Mouse (Mus musculus) Muller cell, postnatal 12 days (primary cell): ENCODE results near the gene Gas2l1.

Experiments
- DNase-seq: peaks from one replicate; pipeline ENCODE4 v3.0.0-alpha.2; 2015; ENCODE audit errors: inconsistent ontology term

The Gas2l1 gene

DNA sequence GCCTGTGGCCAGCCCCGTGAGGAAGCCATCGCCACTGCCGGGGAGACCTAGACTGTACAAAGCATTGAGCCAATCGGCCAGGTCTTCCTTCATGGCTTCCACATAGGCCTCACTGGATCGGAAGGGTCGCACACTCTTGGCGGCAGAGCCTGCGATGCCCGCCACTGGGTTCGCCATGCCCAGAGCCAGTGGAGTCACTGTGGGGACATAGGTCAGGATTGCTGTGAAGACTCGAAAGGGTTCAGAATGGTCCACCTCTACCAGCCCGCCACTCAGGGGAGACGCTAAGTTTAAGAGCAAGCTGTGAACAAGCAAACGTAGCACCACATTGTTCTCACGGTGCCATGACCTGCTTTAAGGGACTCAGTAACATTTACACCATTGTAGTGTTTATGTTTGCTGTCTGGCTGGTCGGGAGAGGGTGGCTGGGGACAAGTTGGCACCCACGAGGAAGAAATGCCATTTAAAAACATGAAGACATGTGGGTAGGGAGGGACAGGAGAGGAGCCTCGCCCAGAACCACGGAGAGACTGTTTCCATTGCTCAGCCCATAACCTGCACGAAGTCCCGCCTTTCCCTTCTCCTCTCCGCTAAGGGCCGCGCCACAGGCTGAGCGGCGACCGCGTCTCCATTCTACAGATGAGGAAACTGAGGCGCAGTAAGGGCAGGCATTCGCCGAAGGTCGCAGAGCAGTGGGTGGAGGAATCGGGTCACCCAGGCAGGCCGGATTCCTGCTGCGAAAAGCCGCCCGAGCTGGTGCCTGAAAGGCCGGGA is 658 bp downstream of the Gas2l1 start:
- DNase-seq: peak; percentile 48

DNA sequence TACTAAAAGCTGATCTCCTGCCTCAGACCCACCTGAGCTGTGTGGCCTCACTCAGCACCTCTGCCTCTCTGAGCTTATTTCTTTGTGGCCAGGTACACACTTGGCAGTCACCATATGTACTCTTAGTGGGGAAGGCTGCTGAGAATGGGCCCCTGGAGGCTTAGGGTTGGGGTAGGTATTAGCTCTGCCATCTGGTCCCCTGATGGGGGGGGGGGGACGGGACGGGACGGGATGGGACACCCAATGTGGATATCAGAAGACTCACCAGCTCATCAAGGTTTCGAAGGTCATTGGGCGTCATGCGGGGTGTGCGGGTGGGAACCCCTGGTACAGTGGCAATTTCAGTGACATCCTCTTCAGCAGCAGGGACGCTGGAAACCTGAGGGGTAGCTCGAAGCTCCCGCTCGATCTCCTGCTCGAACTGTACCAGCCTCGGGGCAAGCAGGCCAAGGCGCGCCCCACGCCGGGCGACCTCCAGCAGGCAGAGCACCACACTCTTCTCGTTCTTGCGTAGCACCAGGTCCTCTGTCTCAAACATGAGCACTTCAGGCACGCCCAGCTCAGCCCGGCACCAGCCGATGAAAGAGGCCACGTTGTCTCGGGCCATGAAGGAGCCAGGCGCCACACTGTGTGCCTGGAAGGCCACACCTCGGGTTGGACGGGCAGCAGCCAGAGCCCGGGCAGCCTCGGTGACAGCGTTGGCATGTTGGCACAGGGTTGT is 1.4 kb downstream of the Gas2l1 start:
- DNase-seq: no peak

DNA sequence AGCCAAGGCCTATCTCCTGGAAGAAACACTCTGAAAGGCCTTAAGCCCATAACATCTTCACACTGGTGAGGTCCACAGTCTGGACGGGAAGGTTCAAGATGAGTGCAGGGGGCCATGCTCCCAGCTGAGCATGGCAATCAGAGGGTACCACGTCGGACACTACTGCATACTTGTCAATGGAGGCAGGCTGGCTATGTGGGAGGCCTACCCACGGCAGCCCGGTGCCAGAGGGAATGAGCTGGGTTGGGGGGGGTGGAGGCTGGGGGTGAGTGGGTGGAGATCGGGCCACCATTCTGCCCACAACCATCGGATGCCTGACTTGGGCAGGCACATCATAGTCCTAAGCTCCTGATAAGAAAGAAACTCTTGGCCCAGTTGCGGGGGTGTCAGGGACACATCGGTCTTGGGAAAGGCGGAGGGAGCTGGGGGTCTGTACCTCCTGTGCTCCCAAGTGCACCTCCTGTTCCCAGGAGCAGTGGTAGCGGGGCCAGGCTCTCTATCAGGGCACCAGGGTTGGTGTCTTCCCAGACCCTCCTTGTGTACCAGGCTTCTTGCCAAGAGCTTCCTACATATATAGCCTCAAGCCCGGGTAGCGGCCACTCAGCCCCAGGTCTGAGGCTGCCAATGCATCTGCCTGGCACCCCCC is 2.1 kb downstream of the Gas2l1 start:
- no peak for DNase-seq

DNA sequence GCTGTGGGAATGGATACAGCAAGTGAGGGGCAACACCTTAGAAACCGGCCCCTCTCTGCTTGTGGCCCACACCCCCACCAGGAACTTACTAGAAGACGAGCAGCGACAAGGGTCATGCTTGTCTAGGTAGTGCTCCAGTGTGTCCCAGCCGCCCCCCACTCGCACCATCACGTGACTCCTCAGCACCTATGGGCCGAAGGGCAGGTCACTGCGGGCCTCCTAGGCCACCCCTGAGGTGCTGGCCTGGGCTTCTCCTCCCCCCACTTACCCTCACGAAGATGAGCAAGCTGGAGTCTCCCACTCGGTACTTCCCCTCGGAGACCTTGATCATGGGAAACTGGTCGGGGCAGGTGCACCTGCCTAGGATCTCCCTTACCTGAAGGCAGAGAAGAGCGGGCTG is 2.8 kb downstream of the Gas2l1 start:
- DNase-seq: no peak

DNA sequence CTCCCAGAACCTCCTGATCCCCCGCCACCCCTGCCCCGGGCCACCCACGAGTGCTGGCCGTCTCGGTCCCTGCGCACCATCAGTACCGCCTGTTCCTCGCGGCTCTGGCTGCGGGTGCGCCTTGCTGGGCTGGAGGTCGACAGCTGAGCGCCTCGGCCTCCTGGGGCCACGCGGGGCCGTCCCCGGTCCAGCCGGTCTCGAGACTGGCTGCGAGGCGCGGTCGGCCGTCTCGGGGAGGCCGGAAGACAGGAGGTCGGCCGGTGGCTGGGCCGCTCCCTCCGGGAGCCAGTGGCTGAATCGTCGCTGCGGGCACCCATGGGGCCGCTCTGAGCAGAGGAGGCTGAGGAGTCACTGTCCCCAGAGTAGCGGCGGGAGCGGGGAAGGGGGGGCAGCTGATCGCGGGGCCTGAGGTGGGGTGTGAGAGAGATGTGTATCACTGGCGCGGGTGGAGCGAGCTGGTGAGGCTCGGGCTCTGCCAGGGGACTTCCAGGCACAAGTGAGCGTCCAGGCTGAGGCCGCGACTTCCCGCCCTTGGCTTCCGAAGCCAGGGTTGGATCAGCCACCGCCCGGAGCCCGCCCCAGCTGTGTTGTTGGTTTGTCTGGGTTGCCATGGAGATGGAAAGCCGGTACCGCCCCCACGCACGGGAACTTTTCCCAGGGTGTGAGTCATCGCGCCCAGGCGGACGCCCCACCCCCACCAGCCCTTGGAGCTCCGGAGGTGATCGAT is 3.6 kb downstream of the Gas2l1 start:
- peak; percentile 98 for DNase-seq

DNA sequence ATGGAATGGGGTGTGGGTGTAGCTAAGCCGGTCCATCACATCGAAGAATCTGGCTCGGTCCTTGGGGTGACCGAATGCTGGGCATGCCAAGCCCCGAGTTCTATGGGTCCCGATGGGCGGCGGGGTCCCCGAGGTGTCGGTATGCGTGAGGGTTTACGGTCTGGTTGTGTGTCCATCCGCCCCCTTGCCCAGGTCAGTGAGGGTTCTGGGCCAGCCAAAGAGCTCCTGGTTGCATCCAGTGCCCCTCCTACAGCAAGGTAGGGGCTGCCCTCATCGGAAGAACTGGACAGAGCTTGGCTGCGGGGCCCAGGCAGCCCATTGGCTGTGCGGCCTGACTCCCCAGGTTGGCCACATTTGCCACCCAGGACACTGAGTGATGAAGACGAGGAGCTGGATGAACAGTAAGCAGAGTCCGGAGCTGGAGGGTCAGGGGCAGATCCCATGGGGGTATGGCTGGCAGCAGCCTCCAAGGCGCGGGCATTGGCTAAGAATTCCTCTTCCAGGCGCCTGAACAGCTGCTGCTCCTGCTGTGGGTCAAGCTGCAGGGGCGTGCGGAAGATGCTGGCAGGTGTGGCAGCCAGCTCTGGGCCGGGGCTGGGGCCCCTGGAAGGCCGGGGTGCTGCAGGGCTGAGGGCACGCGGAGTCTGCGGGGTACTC is 4.2 kb downstream of the Gas2l1 start:
- DNase-seq: no peak

DNA sequence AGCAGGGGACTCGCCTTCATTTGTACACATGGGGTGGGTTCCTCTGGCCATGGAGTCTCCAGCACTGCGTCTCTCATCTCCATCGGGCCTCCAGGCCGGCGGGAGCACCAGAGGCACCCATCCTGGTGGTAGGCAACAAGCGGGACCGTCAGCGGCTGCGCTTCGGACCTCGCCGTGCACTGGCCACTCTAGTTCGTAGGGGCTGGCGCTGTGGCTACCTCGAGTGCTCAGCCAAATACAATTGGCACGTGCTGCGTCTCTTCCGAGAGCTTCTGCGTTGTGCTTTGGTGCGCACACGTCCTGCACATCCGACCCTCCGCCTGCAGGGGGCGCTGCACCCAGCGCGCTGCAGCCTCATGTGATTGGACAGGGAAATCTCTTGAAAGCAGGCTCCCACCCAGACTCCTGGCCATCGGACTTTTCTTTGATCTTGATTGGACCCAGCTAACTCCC is 5.4 kb downstream of the Gas2l1 start:
- DNase-seq: no peak

DNA sequence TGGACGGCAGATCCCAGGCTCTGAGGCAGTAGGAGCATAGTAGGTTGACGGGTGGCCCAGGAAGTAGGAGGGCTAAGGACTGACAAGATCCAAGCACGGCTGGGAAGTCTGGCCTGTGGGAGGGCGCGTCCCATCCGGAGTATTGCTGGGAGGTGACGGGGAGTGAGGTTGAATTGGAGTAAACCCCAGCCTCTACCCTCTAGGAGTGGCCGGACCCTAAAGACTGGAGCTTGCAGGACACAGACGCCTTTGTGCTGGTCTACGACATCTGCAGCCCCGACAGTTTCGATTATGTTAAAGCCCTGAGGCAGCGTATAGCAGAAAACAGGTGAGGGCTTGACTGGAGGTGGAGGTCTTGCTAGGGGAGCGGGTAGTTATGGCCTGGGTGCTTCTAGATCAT is 5.9 kb downstream of the Gas2l1 start:
- no peak for DNase-seq

DNA sequence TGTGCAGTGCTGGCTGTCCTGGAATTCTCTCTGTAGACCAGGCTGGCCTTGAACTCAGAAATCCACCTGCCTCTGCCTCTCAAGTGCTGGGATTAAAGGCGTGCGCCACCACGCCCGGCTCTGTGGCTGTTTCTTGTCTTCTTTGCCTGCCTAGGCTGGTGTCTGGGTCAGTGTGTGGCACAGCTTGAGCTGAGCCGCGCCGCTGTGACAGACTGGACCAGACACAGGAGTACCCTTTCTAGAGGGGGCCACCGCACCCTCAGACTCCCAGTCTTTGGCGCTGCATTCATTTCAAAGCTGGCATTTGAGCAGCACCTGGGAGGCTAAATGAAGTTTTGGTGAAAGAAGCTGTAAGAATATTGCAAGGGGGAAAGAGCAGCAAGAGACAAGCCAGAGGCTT is 6.3 kb downstream of the Gas2l1 start:
- DNase-seq: no peak

DNA sequence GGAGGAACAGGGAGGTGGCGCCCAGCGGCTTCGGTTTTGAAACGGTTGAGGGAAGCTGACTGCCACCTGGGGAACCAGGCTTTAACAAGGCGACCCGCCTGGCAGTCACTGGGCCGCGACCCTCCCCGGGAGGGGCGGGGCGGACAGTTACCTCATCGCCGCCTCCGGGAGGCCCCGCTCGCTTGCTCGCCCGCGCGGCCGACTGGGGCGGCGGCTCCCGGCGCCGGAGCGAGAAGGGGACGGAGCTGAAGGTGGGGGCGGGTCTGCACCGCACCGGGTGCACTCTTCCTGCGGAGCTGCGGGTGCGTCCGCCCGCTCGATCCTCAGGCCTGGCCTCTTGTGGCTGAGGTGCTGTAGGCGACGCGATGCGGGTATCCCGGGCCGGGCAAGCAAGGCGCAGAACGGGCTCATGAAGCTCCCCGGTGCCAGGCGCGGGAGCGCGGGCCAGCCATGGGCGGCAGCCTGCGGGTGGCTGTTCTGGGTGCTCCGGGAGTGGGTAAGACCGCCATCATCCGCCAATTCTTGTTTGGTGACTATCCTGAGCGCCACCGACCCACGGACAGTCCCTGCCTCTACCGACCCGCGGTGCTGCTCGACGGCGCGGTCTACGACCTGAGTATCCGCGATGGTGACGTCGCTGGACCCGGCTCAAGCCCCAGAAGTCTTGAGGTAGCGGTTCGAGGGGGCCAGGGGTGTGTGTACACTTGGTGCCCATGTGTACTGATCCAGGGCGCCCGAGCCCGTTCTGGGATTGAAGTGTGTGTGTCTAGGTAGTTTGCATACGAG is 7.1 kb downstream of the Gas2l1 start, which contains the start of gene Rasl10a:
TSS of gene Rasl10a (plus strand) at position 273 of the 786 bp plus-strand sequence.
- DNase-seq: peak; percentile 60

DNA sequence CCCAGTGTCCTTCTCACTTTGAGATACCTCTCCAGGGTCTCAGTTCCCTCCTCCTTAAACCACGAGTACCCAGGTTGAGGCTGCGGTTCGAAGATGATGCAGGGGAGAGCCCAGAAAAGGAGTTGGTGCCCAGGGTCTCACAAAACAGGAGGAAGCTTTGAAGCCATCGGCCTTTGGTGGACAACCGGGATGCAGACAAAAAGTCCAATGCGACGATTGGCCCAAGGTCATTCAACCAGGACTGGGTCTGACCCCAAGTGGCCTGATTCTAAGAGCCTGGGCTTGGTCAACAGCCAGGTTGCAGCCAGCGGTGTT is 7.6 kb downstream of the Gas2l1 start:
- no peak for DNase-seq

DNA sequence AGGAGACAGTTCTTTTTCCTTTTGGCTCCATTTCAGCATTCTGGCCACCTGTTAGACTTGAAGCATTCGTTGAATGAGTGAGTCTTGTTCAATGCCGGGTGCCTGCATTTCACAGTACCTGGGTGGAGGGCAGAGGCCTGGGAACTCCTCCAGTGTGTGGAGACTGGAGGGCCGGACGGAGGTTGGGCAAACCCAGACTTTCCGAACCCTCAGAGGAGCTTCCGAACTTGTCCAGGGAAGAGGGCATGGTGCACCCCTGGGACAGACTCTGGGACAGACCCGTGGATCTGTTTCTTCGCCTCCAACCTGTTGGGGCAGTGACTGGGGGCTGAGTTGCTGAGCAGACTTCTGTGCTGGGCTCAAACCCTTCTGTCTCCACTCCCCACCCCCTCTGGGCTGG is 8.1 kb downstream of the Gas2l1 start:
- DNase-seq: no peak

DNA sequence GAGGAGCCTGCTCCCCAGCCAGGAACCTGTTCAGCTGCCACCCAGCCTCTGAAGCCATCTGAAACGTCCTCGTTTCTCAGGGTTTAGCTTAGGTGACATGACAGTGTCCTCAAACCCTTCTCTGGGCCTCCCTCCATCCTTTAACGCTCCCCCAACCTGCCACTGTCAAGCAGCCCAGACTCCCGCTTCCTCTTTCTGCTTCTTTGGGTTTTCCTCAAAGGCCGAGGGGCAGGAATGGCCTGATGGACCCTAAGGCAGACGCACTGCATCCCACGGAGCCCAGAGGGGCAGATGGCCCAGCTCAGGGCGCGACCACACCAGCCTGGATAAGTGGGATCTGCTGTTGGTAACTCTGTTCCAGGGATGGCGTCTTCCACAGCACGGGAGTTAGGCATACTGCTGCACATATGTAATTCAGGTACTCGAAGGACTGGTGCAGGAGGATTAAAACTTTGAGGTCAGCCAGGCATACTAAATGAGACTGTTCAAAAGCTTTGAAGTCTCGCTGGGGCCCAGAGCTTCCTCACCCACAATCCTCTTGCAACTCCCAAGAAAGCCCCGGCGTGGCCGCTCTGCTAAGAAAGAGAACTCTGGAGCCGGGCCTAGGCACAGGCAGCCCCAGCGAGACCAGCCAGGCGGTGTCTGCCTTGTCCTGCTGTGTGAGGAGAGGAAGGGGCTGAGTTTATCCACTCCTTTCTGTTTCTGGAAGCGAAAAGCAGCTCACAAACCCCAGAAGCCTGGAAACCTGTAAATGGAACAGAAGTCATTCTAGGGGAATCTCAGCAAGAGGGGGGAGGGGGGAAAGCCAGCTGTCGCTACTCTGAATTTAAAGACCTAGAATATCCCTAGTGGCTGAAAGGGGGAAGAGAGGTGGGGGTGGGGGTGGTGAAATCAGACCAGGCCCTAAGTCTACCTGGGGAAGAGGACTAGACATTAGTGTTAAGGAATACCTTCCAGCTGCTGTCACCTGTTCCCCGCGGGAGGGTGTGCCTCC is 8.9 kb downstream of the Gas2l1 start:
- no peak for DNase-seq

DNA sequence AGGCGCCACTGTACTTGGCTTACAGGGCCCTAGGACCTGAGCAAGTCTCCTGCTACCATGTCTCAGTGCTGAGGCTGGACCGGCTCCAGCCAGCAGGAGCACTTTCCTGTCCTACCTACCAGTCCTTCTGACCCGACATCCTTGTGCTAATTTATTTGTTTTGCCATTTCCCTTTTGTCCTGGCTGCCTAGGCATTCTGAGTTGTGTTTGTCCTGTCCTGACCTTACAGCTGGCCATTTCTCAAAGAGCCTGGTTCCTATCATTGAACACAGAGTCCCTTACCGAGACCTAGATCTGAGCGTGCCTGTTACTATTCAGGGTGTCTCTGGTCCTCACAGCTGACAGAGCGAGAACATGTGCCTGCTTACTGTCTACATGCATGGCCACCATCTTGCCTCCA is 10.3 kb downstream of the Gas2l1 start:
- DNase-seq: no peak

DNA sequence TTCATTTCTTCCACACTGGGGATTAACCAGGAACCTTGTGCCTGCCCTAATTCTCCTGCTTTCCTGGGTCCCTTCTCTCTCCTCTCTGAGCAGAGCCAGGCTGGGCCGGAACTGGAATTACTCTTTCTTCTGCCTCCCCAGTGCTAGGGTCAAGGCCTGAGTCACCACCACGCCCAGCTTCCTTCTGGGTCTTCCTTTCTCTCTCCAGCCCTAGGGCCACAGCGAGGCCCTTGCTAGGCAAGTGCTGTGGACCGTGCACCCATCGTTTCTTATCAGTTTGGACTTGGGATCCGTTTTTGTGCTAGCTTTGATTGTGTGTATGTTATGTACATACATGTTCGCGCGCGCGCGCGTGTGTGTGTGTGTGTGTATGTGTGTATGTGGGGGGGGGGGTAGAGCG is 11.0 kb downstream of the Gas2l1 start:
- DNase-seq: no peak

DNA sequence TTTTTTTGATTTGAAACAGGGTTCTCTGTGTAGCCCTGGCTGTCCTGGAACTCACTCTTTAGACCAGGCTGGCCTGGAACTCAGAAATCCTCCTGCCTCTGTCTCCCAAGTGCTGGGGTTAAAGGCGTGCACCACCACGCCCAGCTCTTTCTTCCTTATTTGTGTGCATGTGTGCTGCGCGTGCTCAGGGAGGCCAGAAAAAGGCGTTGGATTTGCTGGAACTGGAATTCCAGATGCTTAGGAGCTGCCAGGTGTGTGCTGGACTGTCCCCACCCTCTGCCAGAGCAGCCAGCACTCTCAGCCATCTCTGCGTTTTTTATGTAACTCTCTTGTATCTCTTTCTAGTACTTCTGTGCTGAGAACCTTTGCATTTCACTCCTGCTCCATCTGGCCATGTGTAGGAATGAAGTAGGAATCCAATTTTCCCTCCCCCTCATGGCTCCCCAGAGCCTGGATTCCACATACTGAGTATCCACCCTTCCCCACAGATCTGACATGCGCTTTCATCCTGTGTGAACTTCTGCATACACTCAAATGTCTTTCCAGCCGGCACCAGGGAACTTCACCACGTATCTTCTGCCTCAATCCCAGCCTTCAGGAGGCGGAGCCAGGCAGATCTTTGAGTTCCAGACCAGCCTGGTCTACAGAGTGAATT is 12.8 kb downstream of the Gas2l1 start:
- DNase-seq: no peak

DNA sequence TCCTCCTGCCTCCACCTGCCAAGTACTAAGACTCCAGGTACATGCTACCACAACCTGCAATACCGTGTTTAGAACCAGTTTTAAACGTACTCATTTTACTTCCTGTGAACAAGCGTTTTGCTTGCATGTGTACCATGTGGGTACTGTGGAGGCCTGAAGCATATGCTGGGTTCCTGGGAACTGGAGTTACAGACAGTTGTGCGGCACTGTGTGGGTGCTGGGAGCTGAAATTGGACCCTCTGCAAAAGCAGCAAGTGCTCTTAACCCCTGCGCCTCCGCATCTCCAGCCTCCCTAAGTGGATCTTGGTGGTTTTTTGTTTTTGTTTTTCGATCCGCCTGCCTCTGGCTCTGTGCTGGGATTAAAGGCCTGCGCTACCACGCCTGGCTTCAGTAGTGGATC is 13.5 kb downstream of the Gas2l1 start:
- no peak for DNase-seq

DNA sequence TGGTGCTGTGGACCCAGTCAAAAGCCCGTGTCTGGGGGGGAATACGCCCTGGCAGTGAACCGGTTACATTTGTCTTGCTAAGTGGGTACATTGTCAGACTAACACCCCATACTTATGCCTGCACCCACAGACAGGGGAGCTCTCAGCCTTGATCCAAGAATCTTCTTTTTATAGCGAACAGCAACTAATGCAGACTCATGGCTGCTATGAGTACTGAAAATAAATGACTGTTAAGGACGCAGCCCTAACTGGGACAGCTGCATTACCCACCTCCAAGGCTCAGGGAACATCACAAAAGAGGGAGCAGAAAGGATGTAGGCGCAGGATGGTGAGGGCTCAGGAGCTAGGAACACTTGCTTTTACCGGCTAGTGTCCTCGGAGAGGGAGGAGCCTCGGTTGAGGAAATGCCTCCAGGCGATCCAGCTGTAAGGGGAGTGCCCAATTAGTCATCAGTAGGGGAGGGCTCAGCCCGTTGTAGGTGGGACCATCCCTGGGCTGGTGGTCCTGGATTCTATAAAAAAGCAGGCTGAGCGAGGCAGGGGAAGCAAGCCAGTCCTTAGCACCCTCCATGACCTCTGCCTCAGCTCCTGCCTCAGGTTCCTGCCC is 18.7 kb downstream of the Gas2l1 start:
- no peak for DNase-seq
